Mouse (Mus musculus) MEL (cell line): ENCODE measurements around the gene Stoml3.

ENCODE experiments used
- CHD1 ChIP-seq: IDR thresholded peaks from 2 replicates; pipeline ENCODE4 v1.6.1; 2012; ENCODE audit warnings: low read depth, mild to moderate bottlenecking, inconsistent platforms, low read length, improper control_type of control experiment
- CHD2 ChIP-seq: IDR thresholded peaks from 2 replicates; pipeline ENCODE4 v1.6.1; 2011; ENCODE audit warnings: low read length, improper control_type of control experiment
- CTCF ChIP-seq, 3 experiments: IDR thresholded peaks in 2 of 3; conservative IDR thresholded peaks in 1 of 3; 2 replicates each; pipeline ENCODE4 v1.5.1; 2011 to 2012; ENCODE audit warnings: low read length in 3 of 3, low read depth in 2 of 3, mild to moderate bottlenecking in 2 of 3, improper control_type of control experiment in 1 of 3, inconsistent platforms in 1 of 3, mixed read lengths in 1 of 3, moderate library complexity in 1 of 3; ENCODE audit not compliant: control insufficient read depth in 1 of 3, insufficient read depth in 1 of 3, poor library complexity in 1 of 3, severe bottlenecking in 1 of 3
- EP300 ChIP-seq, 2 experiments: IDR thresholded peaks; 2 replicates each; pipeline ENCODE4 v1.6.1; 2011; ENCODE audit warnings: improper control_type of control experiment in 2 of 2, low read length in 2 of 2, low read depth in 1 of 2, mild to moderate bottlenecking in 1 of 2
- MAFK ChIP-seq: IDR thresholded peaks from 2 replicates; pipeline ENCODE4 v1.6.1; 2011; ENCODE audit warnings: low read depth, mild to moderate bottlenecking, low read length, improper control_type of control experiment, borderline replicate concordance
- MAZ ChIP-seq: IDR thresholded peaks from 2 replicates; pipeline ENCODE4 v1.6.1; 2012; ENCODE audit warnings: low read depth, mild to moderate bottlenecking, inconsistent platforms, low read length, improper control_type of control experiment
- MEF2A ChIP-seq: IDR thresholded peaks from 2 replicates; pipeline ENCODE4 v1.6.1; 2014; ENCODE audit warnings: low read depth, mild to moderate bottlenecking, inconsistent platforms, low read length, improper control_type of control experiment; ENCODE audit not compliant: poor library complexity, insufficient replicate concordance, severe bottlenecking; ENCODE audit errors: extremely low read depth
- POLR2A ChIP-seq, 2 experiments: IDR thresholded peaks; 2 replicates each; pipeline ENCODE4 v1.6.1; 2011 to 2012; ENCODE audit warnings: low read length in 2 of 2, mild to moderate bottlenecking in 2 of 2, control low read depth in 1 of 2, improper control_type of control experiment in 1 of 2, low read depth in 1 of 2, moderate library complexity in 1 of 2; ENCODE audit not compliant: control insufficient read depth in 1 of 2, insufficient read depth in 1 of 2, poor library complexity in 1 of 2
- TBP ChIP-seq: IDR thresholded peaks from 2 replicates; pipeline ENCODE4 v1.8.0; 2011; ENCODE audit warnings: low read depth, low read length, improper control_type of control experiment
- USF1 ChIP-seq: IDR thresholded peaks from 2 replicates; pipeline ENCODE4 v1.6.1; 2014; ENCODE audit warnings: low read depth, mild to moderate bottlenecking, inconsistent platforms, low read length, improper control_type of control experiment, moderate library complexity
- ZNF384 ChIP-seq: IDR thresholded peaks from 2 replicates; pipeline ENCODE4 v1.6.1; 2012; ENCODE audit warnings: low read depth, mild to moderate bottlenecking, inconsistent platforms, low read length, improper control_type of control experiment

DNA sequence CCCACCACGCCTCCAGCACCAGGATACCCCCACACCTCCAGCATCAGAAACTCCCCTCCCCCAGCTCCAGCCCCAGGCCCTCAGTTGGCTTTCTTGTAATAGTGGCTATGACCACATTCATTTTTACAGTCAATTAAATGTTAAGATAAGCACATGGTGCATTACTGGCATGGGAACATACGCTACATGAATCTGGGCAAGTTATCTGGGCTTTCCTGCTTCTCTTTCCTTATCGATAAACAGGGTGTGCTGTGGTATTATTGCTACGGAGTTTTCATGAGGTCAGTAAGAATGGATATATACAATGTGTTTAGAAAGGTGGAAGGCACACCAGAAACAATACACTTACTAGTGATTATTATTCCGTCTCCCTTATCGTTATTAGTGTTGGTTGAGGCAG, 43.6 kb downstream of the Stoml3 start:
- TF ChIP-seq USF1 (no peak), POLR2A (IDR thresholded peaks at IDR 0.05; ENCODE audit: control insufficient read depth in 1 of 2, insufficient read depth in 1 of 2, low read depth in 1 of 2, low read length in 2 of 2, poor library complexity in 1 of 2) (no peak), CTCF (IDR thresholded peaks at IDR 0.05 in 2 of 3, conservative IDR thresholded peaks at IDR 0.05 in 1 of 3; ENCODE audit: control insufficient read depth in 1 of 3, insufficient read depth in 1 of 3, low read depth in 2 of 3, low read length in 3 of 3, poor library complexity in 1 of 3, severe bottlenecking in 1 of 3) (no peak), MAZ (no peak), TBP (no peak), MAFK (no peak), CHD2 (no peak), EP300 (IDR thresholded peaks at IDR 0.05; ENCODE audit: low read depth in 1 of 2, low read length in 2 of 2) (no peak), ZNF384 (no peak), MEF2A (no peak), CHD1 (no peak)
